Mouse (Mus musculus) MEL (cell line): ENCODE measurements at regions not wholly inside any gene's neighbourhood (a gene's known extent, or its start where the extent isn't known, plus 50 kb on each side); places are given as distances from the start of the nearest gene placed in this dataset.
"Not testable (repeated sequence)": the region's sequence is repeated elsewhere in the genome, so short reads cannot be mapped to it uniquely, and the experiment has no call there.

Experiments used
- DNase-seq: peaks from one replicate; pipeline ENCODE4 v3.0.0; 2011; ENCODE audit warnings: low read depth, low spot score
- H3K27ac ChIP-seq: 2 replicates; pipeline ENCODE4 v1.5.1; 2012; ENCODE audit warnings: low read depth, mild to moderate bottlenecking, control low read depth, low read length, moderate library complexity; ENCODE audit not compliant: control insufficient read depth
- H3K27me3 ChIP-seq, 2 experiments: fragments of 150-350 bp in 1 of 2; sonication (generic) in 1 of 2; 2 replicates each; pipeline ENCODE4 v1.6.1; 2012; ENCODE audit warnings: low read length in 2 of 2, mild to moderate bottlenecking in 2 of 2, improper control_type of control experiment in 1 of 2, moderate library complexity in 1 of 2; ENCODE audit not compliant: insufficient read depth in 2 of 2, control insufficient read depth in 1 of 2
- H3K36me3 ChIP-seq, 2 experiments: 2 replicates each; pipeline ENCODE4 v1.6.1; 2012 to 2014; ENCODE audit warnings: low read length in 2 of 2, improper control_type of control experiment in 1 of 2, inconsistent platforms in 1 of 2, mild to moderate bottlenecking in 1 of 2; ENCODE audit not compliant: insufficient read depth in 2 of 2, control insufficient read depth in 1 of 2
- H3K4me1 ChIP-seq, 2 experiments: fragments of 150-350 bp in 1 of 2; sonication (generic) in 1 of 2; 2 replicates each; pipeline ENCODE4 v1.6.1; 2012; ENCODE audit warnings: low read length in 2 of 2, improper control_type of control experiment in 1 of 2, mild to moderate bottlenecking in 1 of 2; ENCODE audit not compliant: insufficient read depth in 2 of 2, control insufficient read depth in 1 of 2
- H3K4me3 ChIP-seq, 2 experiments: fragments of 150-350 bp in 1 of 2; sonication (generic) in 1 of 2; 2 replicates each; pipeline ENCODE4 v1.5.1; 2012; ENCODE audit warnings: low read depth in 2 of 2, low read length in 2 of 2, mild to moderate bottlenecking in 2 of 2, moderate library complexity in 2 of 2, control low read depth in 1 of 2, improper control_type of control experiment in 1 of 2; ENCODE audit not compliant: control insufficient read depth in 1 of 2, insufficient read depth in 1 of 2
- H3K79me2 ChIP-seq: 2 replicates; pipeline ENCODE4 v1.6.1; 2012; ENCODE audit warnings: mild to moderate bottlenecking, low read length, moderate library complexity; ENCODE audit not compliant: control insufficient read depth, poor library complexity, insufficient read depth
- H3K9ac ChIP-seq: 2 replicates; pipeline ENCODE4 v1.6.1; 2012; ENCODE audit warnings: low read depth, mild to moderate bottlenecking, control low read depth, low read length, moderate library complexity; ENCODE audit not compliant: control insufficient read depth, poor library complexity, severe bottlenecking
- H3K9me3 ChIP-seq: fragments of 150-350 bp; sonication (generic); replicated peaks from 2 replicates; pipeline ENCODE4 v1.6.1; 2012; ENCODE audit warnings: mild to moderate bottlenecking, low read length, improper control_type of control experiment, moderate library complexity; ENCODE audit not compliant: insufficient read depth
- CHD2 ChIP-seq: IDR thresholded peaks from 2 replicates; pipeline ENCODE4 v1.6.1; 2011; ENCODE audit warnings: low read length, improper control_type of control experiment
- ELF1 ChIP-seq: IDR thresholded peaks from 2 replicates; pipeline ENCODE4 v1.6.1; 2014; ENCODE audit warnings: low read depth, mild to moderate bottlenecking, inconsistent platforms, low read length, improper control_type of control experiment, moderate library complexity
- ETS1 ChIP-seq: IDR thresholded peaks from 2 replicates; pipeline ENCODE4 v1.6.1; 2012; ENCODE audit warnings: low read depth, mild to moderate bottlenecking, inconsistent platforms, low read length, improper control_type of control experiment, moderate library complexity
- GABPA ChIP-seq: IDR thresholded peaks from 2 replicates; pipeline ENCODE4 v1.6.1; 2012; ENCODE audit warnings: low read depth, mild to moderate bottlenecking, inconsistent platforms, low read length, improper control_type of control experiment, moderate library complexity
- MAX ChIP-seq: IDR thresholded peaks from 2 replicates; pipeline ENCODE4 v1.6.1; 2011; ENCODE audit warnings: low read length, improper control_type of control experiment
- MEF2A ChIP-seq: IDR thresholded peaks from 2 replicates; pipeline ENCODE4 v1.6.1; 2014; ENCODE audit warnings: low read depth, mild to moderate bottlenecking, inconsistent platforms, low read length, improper control_type of control experiment; ENCODE audit not compliant: poor library complexity, insufficient replicate concordance, severe bottlenecking; ENCODE audit errors: extremely low read depth
- MXI1 ChIP-seq: IDR thresholded peaks from 2 replicates; pipeline ENCODE4 v1.6.1; 2011; ENCODE audit warnings: mild to moderate bottlenecking, low read depth, low read length, improper control_type of control experiment
- MYC ChIP-seq: IDR thresholded peaks from 2 replicates; pipeline ENCODE4 v1.6.1; 2011; ENCODE audit warnings: low read depth, mild to moderate bottlenecking, low read length, improper control_type of control experiment, moderate library complexity
- NRF1 ChIP-seq: IDR thresholded peaks from 2 replicates; pipeline ENCODE4 v1.6.1; 2014; ENCODE audit warnings: low read depth, mild to moderate bottlenecking, inconsistent platforms, low read length, improper control_type of control experiment, moderate library complexity; ENCODE audit not compliant: poor library complexity, insufficient read depth, severe bottlenecking
- POLR2AphosphoS2 ChIP-seq: IDR thresholded peaks from 2 replicates; pipeline ENCODE4 v1.6.1; 2011; ENCODE audit warnings: low read length, improper control_type of control experiment
- RAD21 ChIP-seq: IDR thresholded peaks from 2 replicates; pipeline ENCODE4 v1.6.1; 2011; ENCODE audit warnings: mild to moderate bottlenecking, low read depth, low read length, improper control_type of control experiment
- SMC3 ChIP-seq: IDR thresholded peaks from 2 replicates; pipeline ENCODE4 v1.6.1; 2011; ENCODE audit warnings: low read depth, low read length, improper control_type of control experiment
- TAL1 ChIP-seq: IDR thresholded peaks from 2 replicates; pipeline ENCODE4 v1.6.1; 2012; ENCODE audit warnings: mild to moderate bottlenecking, inconsistent platforms, low read length, moderate library complexity, mixed read lengths
- TBP ChIP-seq: IDR thresholded peaks from 2 replicates; pipeline ENCODE4 v1.8.0; 2011; ENCODE audit warnings: low read depth, low read length, improper control_type of control experiment
- USF2 ChIP-seq, 2 experiments: IDR thresholded peaks; 2 replicates each; pipeline ENCODE4 v1.6.1; 2011 to 2012; ENCODE audit warnings: improper control_type of control experiment in 2 of 2, low read length in 2 of 2, borderline replicate concordance in 1 of 2, inconsistent platforms in 1 of 2, low read depth in 1 of 2, mild to moderate bottlenecking in 1 of 2; ENCODE audit not compliant: insufficient read depth in 1 of 2
- ZC3H11A ChIP-seq: IDR thresholded peaks from 2 replicates; pipeline ENCODE4 v1.6.1; 2012; ENCODE audit warnings: low read depth, mild to moderate bottlenecking, inconsistent platforms, low read length, improper control_type of control experiment
- ZKSCAN1 ChIP-seq: IDR thresholded peaks from 2 replicates; pipeline ENCODE4 v1.6.1; 2012; ENCODE audit warnings: low read depth, mild to moderate bottlenecking, inconsistent platforms, low read length, improper control_type of control experiment, moderate library complexity

DNA sequence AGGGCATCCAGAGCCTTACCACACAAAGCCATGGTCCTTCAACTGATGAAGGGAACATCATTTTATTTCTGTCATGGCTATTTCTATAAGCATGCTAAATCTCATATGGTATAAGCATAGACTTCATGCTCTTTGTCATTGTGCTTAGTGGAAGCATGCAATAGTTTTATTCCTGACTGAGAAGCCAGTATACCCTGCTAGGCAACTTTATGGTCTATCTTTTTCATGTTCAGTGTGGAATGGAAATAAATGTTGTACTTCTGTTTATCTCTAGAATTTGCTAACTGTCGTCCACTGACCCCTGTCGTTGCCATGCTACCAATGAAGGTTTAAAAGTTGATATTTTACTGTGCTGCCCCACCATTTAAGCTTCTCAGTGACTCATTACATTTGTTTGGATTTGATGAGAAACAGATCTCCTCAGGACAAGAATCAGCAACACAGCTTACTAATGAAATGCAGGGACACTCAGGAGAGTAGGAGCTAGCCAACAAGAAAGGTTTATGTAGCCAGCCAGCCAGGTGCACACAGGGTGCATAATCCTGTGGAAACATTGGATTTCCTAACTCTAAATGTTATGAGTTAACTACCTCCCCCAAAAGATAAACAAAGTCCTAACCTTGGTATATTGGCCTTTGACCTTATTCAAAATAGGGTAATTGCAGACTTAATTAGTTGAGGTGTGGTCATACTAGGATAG, 364.3 kb upstream of the Ngly1 start:
- H3K27me3 ChIP-seq, result no peaks in the 10 kb centered on the region
- no peaks in the 10 kb centered on the region for H3K79me2 ChIP-seq
- H3K4me3 ChIP-seq, result no peak overlapping the region
- no peak for TF ChIP-seq MYC
- TF ChIP-seq GABPA, result no peak
- TF ChIP-seq MXI1, result no peak
- no peak for TF ChIP-seq ZC3H11A
- TF ChIP-seq TBP, result no peak
- TF ChIP-seq USF2 (IDR thresholded peaks at IDR 0.05; ENCODE audit: borderline replicate concordance in 1 of 2, insufficient read depth in 1 of 2, low read depth in 1 of 2, low read length in 2 of 2), result no peak
- no peak for TF ChIP-seq TAL1
- TF ChIP-seq MEF2A, result no peak
- TF ChIP-seq NRF1, result no peak
- no peak for TF ChIP-seq ETS1
- no peak for TF ChIP-seq SMC3
- TF ChIP-seq RAD21, result no peak
- H3K36me3 ChIP-seq, result no peaks in the 10 kb centered on the region
- no peak for DNase-seq
- no peak overlapping the region for H3K27ac ChIP-seq
- no peak overlapping the region for H3K9ac ChIP-seq
- no peaks in the 10 kb centered on the region for H3K9me3 ChIP-seq
- H3K4me1 ChIP-seq, result no peaks in the 10 kb centered on the region

- no peak overlapping the region for H3K9ac ChIP-seq
- no peak for TF ChIP-seq ZKSCAN1
- TF ChIP-seq MAX, result no peak
- TF ChIP-seq ZC3H11A, result no peak
- no peak for TF ChIP-seq SMC3
- TF ChIP-seq CHD2, result no peak
- TF ChIP-seq POLR2AphosphoS2, result no peak
- no peak for TF ChIP-seq ELF1
- TF ChIP-seq ETS1, result no peak
- TF ChIP-seq USF2 (IDR thresholded peaks at IDR 0.05; ENCODE audit: borderline replicate concordance in 1 of 2, insufficient read depth in 1 of 2, low read depth in 1 of 2, low read length in 2 of 2), result no peak
- no peak for TF ChIP-seq TAL1
- TF ChIP-seq, all 39 proteins: peak for 0
- H3K36me3 ChIP-seq, result no peaks in the 10 kb centered on the region
- DNase-seq, result no peak
- H3K4me3 ChIP-seq, result no peak overlapping the region
- no peaks in the 10 kb centered on the region for H3K27me3 ChIP-seq
- H3K9me3 ChIP-seq, result no peaks in the 10 kb centered on the region
- H3K27ac ChIP-seq, result no peak overlapping the region
- no peaks in the 10 kb centered on the region for H3K4me1 ChIP-seq
- H3K79me2 ChIP-seq, result no peaks in the 10 kb centered on the region
Measured at GRCm38 (mm10) chr14:15897098-15897497, 352.0 kb upstream of the Ngly1 start.

DNA sequence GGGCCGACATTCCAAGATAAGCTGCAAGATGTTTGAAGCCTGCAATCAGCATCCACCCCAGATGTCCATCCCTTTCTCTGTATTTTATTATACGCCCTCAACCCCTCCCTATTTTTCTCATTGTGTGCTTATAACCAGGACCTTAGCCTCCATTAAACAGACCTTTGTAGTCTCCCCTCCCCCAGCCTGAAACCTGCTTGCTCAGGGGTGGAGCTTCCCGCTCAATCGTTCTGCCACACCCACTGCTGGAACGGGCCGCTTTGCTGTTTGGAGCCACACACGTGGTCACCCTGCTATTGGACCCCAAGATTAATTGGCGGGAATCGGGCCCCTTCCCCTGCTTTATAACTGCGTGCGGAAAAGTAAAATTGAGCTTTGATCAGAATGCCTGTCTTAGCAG, 342.7 kb upstream of the Ngly1 start:
- not testable (repeated sequence) for H3K4me1 ChIP-seq, H3K9me3 ChIP-seq, DNase-seq, H3K27ac ChIP-seq, H3K9ac ChIP-seq, H3K4me3 ChIP-seq, H3K79me2 ChIP-seq, H3K36me3 ChIP-seq, H3K27me3 ChIP-seq

DNA sequence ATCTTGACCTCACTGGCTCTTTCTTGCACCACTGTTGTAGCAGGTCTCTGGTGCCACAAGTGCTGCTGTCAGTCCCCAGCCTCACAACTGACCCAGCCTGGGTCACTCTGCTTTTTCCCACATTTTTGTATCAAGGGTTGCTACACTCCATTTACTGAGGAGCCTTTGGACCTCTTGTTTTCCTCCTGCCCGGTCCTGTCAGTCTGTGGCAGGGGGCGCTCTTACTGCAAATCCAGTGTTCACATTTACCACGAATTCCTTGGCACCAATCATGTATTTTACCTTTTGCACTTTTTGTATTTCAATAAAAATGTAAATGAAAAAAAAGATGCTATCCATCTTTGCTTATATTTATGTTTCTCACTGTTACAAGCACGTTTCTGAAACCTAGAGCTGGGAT, 335.9 kb upstream of the Ngly1 start:
- H3K27me3 ChIP-seq, DNase-seq, H3K4me3 ChIP-seq, H3K79me2 ChIP-seq, H3K27ac ChIP-seq, H3K9me3 ChIP-seq, H3K9ac ChIP-seq, H3K36me3 ChIP-seq, H3K4me1 ChIP-seq: not testable (repeated sequence)
